Mouse (Mus musculus) ES-Bruce4 (cell line): ENCODE results near the gene Gm525. TPM values are rescaled to one million over a fixed set of nuclear protein-coding genes. Genes with fewer than 3 reads are reported as not detected.
A peak's percentile ranks its signal among the peaks of the same experiment; 100 is the strongest.

ENCODE experiments used
- H3K27ac ChIP-seq: 2 replicates; pipeline ENCODE4 v1.5.1; 2012; ENCODE audit warnings: low read length, inconsistent platforms; ENCODE audit not compliant: insufficient read depth
- H3K27me3 ChIP-seq: 2 replicates; pipeline ENCODE4 v1.6.1; 2012; ENCODE audit warnings: mild to moderate bottlenecking, low read length, inconsistent platforms; ENCODE audit not compliant: control insufficient read depth, poor library complexity, insufficient read depth, severe bottlenecking
- H3K36me3 ChIP-seq: 2 replicates; pipeline ENCODE4 v1.6.1; 2012; ENCODE audit warnings: inconsistent platforms, mild to moderate bottlenecking, low read length, moderate library complexity; ENCODE audit not compliant: control insufficient read depth, poor library complexity, insufficient read depth, severe bottlenecking
- H3K4me1 ChIP-seq: one replicate; pipeline ENCODE4 v1.8.1; 2011; ENCODE audit warnings: low read length; ENCODE audit not compliant: control insufficient read depth, insufficient read depth
- H3K4me3 ChIP-seq: 2 replicates; pipeline ENCODE4 v1.5.1; 2011; ENCODE audit warnings: low read depth, mild to moderate bottlenecking, low read length
- H3K9ac ChIP-seq: 2 replicates; pipeline ENCODE4 v1.6.1; 2012; ENCODE audit warnings: low read depth, mild to moderate bottlenecking, inconsistent platforms; ENCODE audit not compliant: poor library complexity, severe bottlenecking
- H3K9me3 ChIP-seq: replicated peaks from 2 replicates; pipeline ENCODE4 v1.6.1; 2012; ENCODE audit warnings: mild to moderate bottlenecking, low read length, inconsistent platforms; ENCODE audit not compliant: control insufficient read depth, poor library complexity, insufficient read depth, severe bottlenecking
- CTCF ChIP-seq: IDR thresholded peaks from one replicate; pipeline ENCODE4 v1.8.1; 2011; ENCODE audit warnings: low read depth, low read length
- EP300 ChIP-seq: IDR thresholded peaks from 2 replicates; pipeline ENCODE4 v1.6.1; 2011; ENCODE audit warnings: low read depth, low read length; ENCODE audit not compliant: insufficient read depth
- POLR2A ChIP-seq: IDR thresholded peaks from one replicate; pipeline ENCODE4 v1.8.1; 2011; ENCODE audit warnings: low read length; ENCODE audit not compliant: insufficient read depth
- polyA plus RNA-seq: library from polyadenylated mRNA; stranded (reverse); fragments of >200 nt; gene quantifications from 2 replicates; pipeline ENCODE4 v1.2.4, GENCODE M21; 2011; ENCODE audit warnings: low read depth; ENCODE audit not compliant: missing spikeins, insufficient read depth, insufficient read length

The Gm525 gene
- polyA plus RNA-seq, 1 experiment, result not detected

GRCm38 (mm10) chr11:89066750-89067149 lies 6.9 kb upstream of the Gm525 start, which contains the start of gene Dgke:
Gene Dgke (minus strand): TSS chr11:89066850.
- H3K27ac ChIP-seq, result peak within 1 kb of the TSS; percentile 71
- peaks cover 8% of the 10 kb centered on the region for H3K4me1 ChIP-seq
- H3K27me3 ChIP-seq, result no peaks in the 10 kb centered on the region
- H3K9ac ChIP-seq, result no peak within 1 kb of the TSS
- no peak within 1 kb of the TSS for H3K4me3 ChIP-seq
- H3K9me3 ChIP-seq, result no peaks in the 10 kb centered on the region
- TF ChIP-seq POLR2A, result no peak
- no peaks in the 10 kb centered on the region for H3K36me3 ChIP-seq

GRCm38 (mm10) chr11:89067301-89067822 lies 6.3 kb upstream of the Gm525 start:
- Histone ChIP-seq H3K27ac (peak overlapping the region; percentile 71), H3K4me1 (peaks cover 8% of the 10 kb centered on the region), H3K9me3 (no peaks in the 10 kb centered on the region), H3K36me3 (no peaks in the 10 kb centered on the region), H3K9ac (no peak overlapping the region), H3K4me3 (no peak overlapping the region), H3K27me3 (no peaks in the 10 kb centered on the region)
- TF ChIP-seq POLR2A (no peak), EP300 (peak; percentile 95), CTCF (no peak)

GRCm38 (mm10) chr11:89067871-89068490 lies 5.7 kb upstream of the Gm525 start:
- no peaks in the 10 kb centered on the region for H3K36me3 ChIP-seq
- TF ChIP-seq POLR2A, result no peak
- TF ChIP-seq EP300, result peak; percentile 86
- no peak overlapping the region for H3K4me3 ChIP-seq
- H3K4me1 ChIP-seq, result peaks cover 8% of the 10 kb centered on the region
- no peak overlapping the region for H3K9ac ChIP-seq
- H3K27me3 ChIP-seq, result no peaks in the 10 kb centered on the region
- peak overlapping the region; percentile 71 for H3K27ac ChIP-seq
- H3K9me3 ChIP-seq, result no peaks in the 10 kb centered on the region

GRCm38 (mm10) chr11:89068649-89069048 lies 5.0 kb upstream of the Gm525 start:
- Histone ChIP-seq H3K27me3 (no peaks in the 10 kb centered on the region), H3K27ac (peak overlapping the region; percentile 71), H3K9me3 (no peaks in the 10 kb centered on the region), H3K36me3 (no peaks in the 10 kb centered on the region), H3K9ac (no peak overlapping the region), H3K4me3 (no peak overlapping the region), H3K4me1 (peaks cover 8% of the 10 kb centered on the region)
- no peak for TF ChIP-seq EP300
- no peak for TF ChIP-seq POLR2A
- no peak for TF ChIP-seq CTCF

- H3K9me3 ChIP-seq, result no peaks in the 10 kb centered on the region
- TF ChIP-seq CTCF, result no peak
- TF ChIP-seq EP300, result no peak
- no peak for TF ChIP-seq POLR2A
Observed at GRCm38 (mm10) chr11:89069303-89069702, 4.3 kb upstream of the Gm525 start.

GRCm38 (mm10) chr11:89071522-89071921 lies 2.1 kb upstream of the Gm525 start:
- Histone ChIP-seq H3K9ac (no peak overlapping the region), H3K4me1 (peaks cover 8% of the 10 kb centered on the region), H3K9me3 (no peaks in the 10 kb centered on the region), H3K27me3 (no peaks in the 10 kb centered on the region), H3K27ac (no peak overlapping the region), H3K36me3 (no peaks in the 10 kb centered on the region), H3K4me3 (no peak overlapping the region)
- TF ChIP-seq EP300 (no peak), CTCF (no peak), POLR2A (no peak)

More at GRCm38 (mm10) chr11:89069303-89069702, 4.3 kb upstream of the Gm525 start:
- Histone ChIP-seq H3K27ac (no peak overlapping the region), H3K27me3 (no peaks in the 10 kb centered on the region), H3K4me1 (peaks cover 8% of the 10 kb centered on the region), H3K36me3 (no peaks in the 10 kb centered on the region), H3K9ac (no peak overlapping the region), H3K4me3 (no peak overlapping the region)
